Mouse (Mus musculus): ENCODE measurements around the gene Rabl6.

Gene Rabl6

DNA sequence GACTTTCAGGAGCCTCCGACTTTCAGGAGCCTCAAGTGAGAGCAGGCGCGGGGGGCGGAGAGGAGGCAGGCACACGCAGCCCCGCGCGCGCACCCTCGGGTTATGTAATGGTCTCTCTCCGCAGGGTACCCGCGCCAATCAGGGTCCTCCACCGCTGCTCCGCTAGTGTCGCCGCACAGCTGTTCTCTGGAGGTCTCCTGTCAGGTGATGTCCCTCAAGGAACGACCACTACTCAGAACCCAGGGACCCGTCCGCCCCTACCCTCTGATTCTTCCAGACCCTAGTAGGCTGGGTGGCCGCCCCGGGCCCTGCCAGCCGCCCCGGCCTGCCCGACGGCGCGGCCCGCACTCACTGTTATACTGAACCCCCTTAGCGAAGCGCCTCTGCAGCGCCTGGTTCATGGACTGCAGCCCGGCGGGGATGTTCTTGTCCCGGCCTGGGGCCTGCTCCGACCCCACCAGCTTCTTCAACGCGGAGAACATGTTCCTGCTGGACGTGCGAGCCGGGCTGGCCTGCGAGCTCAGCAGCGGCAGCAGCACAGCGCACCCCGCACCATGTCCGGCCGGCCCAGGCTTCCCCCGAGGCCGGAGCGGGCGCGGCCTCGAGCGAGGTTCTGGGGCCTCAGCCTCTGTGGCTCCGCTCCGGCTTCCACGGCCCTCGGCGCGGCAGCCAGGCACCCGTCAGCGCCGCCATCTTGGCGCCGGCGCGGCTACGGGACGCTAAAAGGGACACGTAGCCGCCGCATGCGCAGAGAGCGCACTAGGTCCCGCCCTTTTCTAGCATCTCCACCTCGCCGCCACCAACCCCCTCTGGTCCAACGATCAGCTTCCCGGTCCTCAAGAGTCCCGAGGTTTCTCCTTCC lies at the start of gene Rabl6:
Rabl6 (minus strand) TSS at position 761 of the 862 bp plus-strand sequence.
- DNase-seq = peak; percentile 89

GRCm38 (mm10) chr2:25657652-25658051 lies 49.3 kb upstream of the Rabl6 start, which contains the start of gene Lcn5:
Gene Lcn5, plus strand, starts transcription at chr2:25657952.
- no peak for DNase-seq

DNA sequence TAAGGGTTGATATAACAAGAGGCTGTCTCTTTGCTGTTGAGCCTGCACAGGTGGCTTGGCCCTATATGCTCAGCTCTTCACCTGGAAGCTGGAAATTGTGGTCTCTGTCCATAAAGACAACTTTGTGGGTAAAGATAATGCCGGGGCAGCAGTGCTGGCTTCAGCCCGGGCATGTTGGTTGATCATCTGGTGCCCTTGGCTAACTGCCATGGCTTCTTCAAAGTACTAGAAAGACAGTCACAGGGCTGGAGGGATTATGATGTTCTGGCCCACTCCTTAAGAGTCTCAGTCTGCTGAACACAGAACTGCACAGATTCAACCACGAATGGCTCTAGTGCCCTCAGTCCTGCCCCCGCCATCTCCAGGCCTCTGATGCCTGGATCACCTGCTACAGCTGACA lies 48.9 kb upstream of the Rabl6 start:
- no peak for DNase-seq

DNA sequence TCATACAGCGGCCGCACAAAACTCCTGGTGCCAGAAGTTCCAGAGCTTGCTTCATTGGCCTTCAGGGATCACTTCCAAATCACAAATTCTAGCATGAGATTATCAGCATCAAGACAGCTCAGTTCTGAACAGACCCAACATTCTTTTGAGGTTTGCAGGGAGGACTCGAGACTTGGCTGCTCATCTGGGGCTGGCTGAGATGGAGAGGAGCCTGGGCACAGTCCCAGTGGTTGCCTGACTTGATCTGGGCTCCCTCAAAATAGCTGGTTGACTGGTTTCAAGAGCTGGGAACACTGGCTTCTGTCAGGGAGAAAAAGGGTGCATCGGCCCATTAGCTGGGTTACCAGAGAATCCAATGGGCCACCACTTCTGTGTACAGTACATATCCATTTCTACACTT lies 48.4 kb upstream of the Rabl6 start:
- peak; percentile 31 for DNase-seq

- DNase-seq = no peak
Observed at GRCm38 (mm10) chr2:25654502-25654901, 46.2 kb upstream of the Rabl6 start.

DNA sequence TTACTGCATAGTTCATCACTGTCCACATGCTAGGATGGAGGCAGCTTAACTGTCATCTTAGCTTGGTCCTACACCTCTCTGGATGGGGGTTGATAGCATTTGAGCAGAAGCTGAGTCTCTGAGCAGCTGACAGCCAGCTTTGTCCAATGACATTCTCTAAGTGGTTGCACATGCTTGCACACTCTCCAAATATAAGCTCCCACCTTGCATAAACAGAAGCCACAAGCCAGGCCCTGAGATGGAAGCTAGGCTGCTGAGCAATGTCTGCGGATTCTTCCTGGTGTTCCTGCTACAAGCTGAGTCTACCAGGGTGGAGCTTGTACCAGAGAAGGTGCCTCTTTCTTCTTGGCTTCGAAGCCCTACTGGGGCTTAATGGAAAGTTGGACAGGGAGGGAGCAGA lies 44.6 kb upstream of the Rabl6 start, which contains the start of gene Lcn8:
Lcn8 (plus strand) TSS at position 219 of the 400 bp plus-strand sequence.
- DNase-seq = no peak

DNA sequence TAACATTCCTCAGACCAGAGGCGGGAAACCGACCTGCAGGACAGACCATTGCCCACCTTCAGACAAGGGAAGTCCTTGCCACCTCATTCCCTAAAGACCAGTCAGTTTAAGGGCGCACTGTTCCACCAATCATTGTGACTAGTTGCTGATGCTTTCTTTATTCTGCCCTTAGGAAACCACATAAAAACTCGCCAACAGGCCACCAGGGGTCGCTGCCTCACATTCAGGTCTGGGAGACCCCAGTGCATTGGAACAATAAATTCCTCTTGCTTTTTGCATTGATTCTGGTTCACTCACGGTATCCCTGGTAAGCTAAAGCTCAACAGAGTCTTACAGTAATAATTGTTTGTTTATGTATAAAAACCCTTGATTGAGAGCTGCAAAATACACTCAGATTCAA lies 31.6 kb upstream of the Rabl6 start:
- DNase-seq = peak; percentile 52

DNA sequence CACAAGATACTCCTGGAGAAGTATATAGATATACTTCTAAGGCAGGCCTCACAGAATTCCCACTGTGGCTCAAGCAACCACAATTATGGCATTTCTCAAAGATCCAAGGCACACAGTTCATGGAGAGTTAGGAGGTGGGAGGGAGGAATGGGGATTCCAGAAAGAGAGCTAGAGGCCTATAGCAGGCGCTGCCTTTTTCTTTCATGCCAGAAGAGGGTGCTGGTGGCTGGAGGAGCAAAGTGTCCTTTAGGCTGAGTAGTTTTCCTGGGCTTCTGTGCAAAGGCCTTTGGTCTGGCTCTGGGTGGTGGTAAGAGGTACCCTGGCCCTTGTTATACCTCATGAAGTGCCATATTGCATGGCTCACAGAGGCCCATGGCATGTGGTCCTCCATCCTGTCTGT lies 25.7 kb upstream of the Rabl6 start:
- DNase-seq = no peak

GRCm38 (mm10) chr2:25633616-25634015 lies 25.3 kb upstream of the Rabl6 start:
- DNase-seq = no peak

DNA sequence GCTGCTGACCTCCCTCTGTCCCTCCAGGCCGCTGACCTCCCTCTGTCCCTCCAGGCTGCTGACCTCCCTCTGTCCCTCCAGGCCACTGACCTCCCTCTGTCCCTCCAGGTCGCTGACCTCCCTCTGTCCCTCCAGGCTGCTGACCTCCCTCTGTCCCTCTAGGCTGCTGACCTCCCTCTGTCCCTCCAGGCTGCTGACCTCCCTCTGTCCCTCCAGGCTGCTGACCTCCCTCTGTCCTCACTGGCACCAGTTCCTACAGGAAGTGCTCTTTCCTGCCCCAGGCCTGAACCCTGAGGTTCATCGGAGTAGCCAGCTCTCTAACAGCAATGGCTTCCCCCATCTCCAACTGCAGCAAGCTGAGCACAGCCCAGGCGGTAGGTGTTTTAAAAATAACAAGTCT lies 20.4 kb upstream of the Rabl6 start:
- DNase-seq = no peak

DNA sequence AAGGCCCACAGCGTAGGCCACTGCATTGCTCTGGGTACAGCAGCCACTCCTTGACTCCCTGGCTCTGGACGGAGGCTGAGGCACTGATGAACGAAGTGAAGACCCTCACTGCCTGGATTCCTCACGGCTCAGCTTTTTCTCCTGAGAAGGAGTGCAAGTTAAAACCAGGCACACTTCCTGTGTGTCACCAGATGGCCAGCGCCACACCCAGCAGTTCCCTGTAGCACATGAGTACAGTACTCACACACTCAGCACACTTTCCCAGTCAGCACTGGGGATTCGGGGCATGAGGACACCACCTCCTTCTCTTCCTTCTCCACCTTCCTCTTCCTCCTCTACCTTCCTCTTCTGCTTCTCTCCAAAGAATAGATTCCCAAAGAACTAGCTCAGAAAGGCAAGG lies 19.5 kb upstream of the Rabl6 start, which contains the start of gene Fcna:
Fcna (minus strand) TSS at position 220 of the 400 bp plus-strand sequence.
- no peak for DNase-seq

GRCm38 (mm10) chr2:25625986-25626385 lies 17.7 kb upstream of the Rabl6 start:
- DNase-seq = no peak

- DNase-seq = peak; percentile 89
Observed at GRCm38 (mm10) chr2:25621229-25622200, 13.2 kb upstream of the Rabl6 start, which contains the start of gene Tmem141. Gene Tmem141, minus strand, starts transcription at chr2:25622005.

DNA sequence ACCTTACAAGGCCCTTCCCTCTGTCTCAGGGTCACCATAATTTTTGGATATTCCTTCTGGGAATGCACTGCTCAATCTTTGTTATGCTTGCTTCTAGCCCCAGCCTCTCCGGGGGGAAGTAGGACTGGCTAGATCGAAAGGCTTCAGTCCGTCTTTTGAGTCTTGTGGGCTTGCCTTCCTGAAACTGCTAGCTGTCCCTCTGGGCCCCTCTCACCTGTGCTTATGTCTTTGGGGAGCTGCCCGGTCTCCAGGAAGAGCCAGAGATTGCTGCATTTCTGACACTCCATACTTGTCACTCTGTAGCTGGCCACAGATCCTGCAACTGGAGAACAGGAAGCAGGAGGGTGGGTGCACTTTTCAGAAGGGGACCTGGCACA lies 12.5 kb upstream of the Rabl6 start:
- DNase-seq = no peak

DNA sequence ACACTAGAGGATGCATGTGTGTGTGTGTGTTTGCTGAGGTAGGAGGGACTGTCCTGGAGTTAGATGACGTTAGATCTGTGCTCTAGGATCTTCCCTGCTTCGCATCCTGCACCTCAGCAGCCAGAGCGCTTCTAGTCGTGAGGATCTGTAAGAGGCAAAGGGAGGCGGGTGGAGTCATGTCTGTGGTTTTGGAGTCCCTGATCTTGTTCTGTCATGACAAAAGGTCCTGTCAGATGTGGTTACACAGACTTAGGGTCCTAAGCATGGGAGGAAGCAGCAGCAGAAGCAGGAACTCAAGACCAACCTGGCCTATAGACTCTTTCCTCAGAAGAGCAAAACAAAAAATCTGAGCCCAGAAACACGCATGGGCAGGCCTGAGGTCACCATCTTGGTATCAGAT lies 12.1 kb upstream of the Rabl6 start:
- DNase-seq = no peak

DNA sequence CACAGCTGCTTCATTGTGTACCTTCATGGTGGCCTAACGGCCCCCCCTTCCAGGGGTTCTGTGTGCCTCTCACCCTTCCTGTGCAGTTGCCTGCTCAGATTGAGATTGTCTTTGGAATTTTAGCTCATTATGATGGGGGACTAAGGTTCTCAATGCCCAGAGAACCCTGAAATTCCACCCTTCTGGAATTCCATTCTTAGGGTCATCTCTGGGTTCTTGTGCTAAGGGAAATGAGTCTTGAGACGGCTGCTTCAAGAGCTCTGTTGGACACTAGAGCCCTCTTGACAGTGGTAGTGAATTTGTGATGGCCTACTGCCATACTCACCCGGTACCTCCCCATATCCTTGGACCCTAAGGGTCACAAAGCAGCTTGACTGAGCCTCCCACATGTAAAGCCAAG lies 9.3 kb upstream of the Rabl6 start, which contains the start of gene Ccdc183:
Ccdc183 (minus strand) TSS at position 101 of the 400 bp plus-strand sequence.
- DNase-seq = no peak

DNA sequence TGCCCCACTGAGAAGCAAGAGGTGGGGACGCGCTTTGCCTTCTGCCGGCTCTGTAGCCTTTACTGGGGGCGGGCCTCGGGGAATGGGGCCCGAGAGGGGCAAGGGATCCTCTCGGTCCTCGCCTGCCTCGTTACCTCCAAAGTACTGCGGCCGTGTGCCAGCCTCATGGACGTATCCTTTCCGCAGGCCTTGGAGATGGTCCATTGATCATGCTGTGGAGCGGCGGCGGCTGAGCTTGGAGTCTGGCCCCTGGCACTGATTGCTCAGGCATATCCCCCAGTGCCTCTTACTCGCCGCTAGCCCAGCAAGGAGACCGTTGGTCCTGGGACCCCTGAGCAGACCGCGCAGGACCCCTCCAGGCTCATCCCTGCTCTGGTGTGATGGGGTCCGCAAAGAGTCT lies 8.1 kb upstream of the Rabl6 start:
- no peak for DNase-seq

DNA sequence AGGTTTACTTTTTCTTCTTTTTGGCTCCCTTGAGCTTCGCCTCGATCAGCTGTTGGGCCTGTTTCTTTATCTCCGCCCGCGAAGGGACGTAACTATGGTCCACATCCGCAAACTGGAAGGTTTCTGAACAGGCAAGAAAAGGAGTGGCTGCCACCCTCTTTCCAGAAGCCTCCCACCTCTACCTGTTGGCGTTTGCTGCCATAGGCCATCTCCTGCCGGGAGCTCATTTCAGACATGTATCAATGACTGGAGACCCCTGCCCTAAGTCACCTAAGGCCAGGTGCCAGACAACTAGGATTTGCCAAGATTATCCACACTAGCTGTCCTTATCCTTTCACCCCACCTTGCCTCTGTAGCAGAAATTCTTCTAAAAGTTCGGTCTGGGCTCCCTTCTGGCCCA lies 350 bp upstream of the Rabl6 start:
- no peak for DNase-seq

- DNase-seq = no peak
Observed at GRCm38 (mm10) chr2:25602526-25602925, 5.8 kb downstream of the Rabl6 start.

GRCm38 (mm10) chr2:25600037-25600436 lies 8.3 kb downstream of the Rabl6 start:
- no peak for DNase-seq

- no peak for DNase-seq
Observed at GRCm38 (mm10) chr2:25598749-25599148, 9.6 kb downstream of the Rabl6 start.

DNA sequence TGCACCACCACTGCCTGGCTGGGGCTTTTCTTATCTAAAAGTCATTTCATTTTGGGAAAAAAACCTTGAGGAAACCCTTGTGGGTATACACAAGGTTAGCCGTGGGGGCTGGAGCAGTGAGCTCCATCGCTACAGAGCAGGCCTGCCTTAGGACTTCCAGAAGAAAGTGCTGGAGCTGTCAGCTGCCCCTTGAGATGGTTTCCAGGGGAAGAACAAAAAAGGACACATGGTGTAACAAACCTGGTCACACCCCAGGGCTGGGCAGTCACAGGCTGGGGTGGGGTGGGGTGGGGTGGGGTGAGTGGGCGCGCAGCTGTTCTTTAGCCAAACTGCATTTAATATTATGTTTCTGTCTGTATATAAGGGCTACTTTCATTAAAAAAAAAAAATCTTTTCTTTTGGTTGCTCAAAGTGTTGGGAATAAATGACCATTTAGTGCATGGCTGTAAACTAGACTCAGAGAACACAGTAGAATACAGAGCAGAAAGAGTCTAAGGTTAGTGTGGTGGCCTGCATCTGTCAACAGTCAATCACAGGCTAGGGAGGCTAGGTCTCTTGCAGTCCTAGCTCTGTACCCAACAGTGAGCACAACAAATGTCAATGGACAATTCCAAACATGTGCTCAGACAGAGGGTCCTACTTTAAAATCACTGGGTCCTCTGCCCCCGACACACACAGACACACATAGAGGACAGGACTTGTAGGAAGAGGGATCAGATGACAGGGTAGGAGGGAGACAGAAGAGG lies 11.4 kb downstream of the Rabl6 start:
- DNase-seq = no peak

GRCm38 (mm10) chr2:25591863-25592262 lies 16.5 kb downstream of the Rabl6 start:
- peak; percentile 58 for DNase-seq
